Mouse (Mus musculus): ENCODE results near the gene Ano4. TPM values are rescaled to one million over a fixed set of nuclear protein-coding genes. Genes with fewer than 3 reads are reported as not detected.

Ano4 gene
- total RNA-seq, 2 experiments from 2014 or later = 1.7 to 2.5 TPM

DNA sequence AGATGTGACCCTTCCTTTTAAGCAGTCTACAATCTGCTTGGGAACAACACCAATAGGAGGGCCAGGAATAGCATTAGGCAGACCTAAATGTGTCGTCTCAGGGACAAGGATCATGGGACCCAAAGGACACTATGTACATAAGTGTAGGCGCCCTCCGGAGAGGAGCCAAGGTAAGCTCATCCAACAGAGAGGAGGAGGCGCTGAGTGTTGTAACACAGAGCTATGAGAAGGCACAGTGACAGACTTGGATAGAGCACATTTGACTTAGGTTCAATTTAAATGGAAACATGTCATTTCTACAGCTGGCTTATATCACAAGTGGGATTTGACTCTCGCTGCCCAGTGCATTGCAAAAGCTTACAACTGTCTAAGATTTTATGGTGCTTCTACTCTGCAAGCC, 376.0 kb downstream of the Ano4 start:
- no peak for DNase-seq (ENCODE audit: low spot score in 2 of 2)

DNA sequence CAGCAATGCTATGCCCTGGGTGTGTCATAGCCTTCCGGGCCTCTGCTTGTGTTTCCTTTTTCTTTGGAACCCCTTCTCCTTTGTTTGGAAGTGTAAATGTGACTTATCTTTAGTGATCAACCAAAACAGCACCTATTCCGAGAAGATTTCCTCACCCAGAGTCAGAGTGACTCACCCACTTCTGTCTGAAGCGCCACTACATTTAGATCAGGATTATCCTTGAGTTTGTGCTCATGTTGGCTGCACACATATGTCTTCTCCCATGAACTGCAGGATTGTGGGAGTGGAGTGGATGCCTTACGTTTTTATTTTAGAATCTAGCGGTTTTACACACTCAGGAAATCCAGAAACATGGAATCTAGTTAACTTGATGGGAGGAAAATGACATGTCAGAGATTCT, 383.8 kb downstream of the Ano4 start:
- no peak for DNase-seq (ENCODE audit: low spot score in 2 of 2)

DNA sequence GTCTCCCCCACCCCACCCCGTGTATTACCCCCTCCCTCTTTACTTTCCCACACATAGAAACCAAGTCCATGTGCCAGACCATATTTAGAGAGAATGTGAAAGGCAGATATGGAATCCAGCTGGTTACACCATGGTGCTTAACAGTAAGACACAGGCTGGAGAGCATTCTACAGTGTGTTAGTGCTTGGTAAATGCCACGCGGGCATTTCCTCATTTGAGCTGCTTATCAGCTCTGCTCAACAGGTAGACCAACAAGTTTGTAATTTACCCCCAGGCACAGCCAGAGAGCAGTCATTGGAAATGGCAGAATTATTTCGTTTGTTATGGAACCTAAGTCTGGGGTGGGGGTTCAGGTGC, 394.3 kb downstream of the Ano4 start:
- DNase-seq (ENCODE audit: low spot score in 2 of 2) = no peak

DNA sequence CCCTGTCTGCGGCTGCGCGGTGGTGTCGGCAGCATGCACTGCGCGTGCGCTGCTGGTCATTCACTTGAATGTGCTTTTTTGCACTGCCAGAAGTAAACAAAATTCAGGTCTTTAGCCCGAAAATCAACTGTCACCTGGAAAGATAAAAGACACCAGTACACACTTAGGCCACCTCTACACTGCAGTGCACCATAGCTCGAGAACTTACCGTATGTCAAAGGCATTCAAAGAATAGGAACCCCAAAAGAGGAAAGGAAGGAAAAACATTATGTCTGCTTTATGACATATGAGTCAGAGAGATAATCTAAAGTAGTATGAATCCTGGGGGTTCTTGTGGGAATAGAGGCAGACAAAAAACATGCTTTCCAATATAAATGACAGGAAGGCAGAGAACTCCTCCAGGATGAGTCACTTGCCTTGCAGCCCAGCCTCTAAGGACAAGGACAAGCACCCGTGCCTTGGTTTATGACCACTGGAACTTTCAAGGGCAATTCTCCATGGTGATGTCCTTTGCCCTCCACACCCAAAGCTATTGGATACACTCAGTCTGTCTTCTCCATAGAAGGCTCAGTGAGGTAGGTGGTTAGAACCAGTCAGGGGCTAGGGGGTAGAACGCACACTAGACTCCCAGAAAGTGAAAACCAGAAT, 394.8 kb downstream of the Ano4 start:
- no peak for DNase-seq (ENCODE audit: low spot score in 2 of 2)

Other genes starting within 250 kb of the Ano4 start
- 10 to 100 TPM; 17.7 to 19.1 TPM for gene Gas2l3, start 99.2 kb upstream of the Ano4 start, total RNA-seq (2021)
- under 1 TPM in 1 of 2 experiments, not detected in 1; 0.18 TPM for gene Nr1h4, start 188.8 kb upstream of the Ano4 start, total RNA-seq (2021)